In the genomic region with DNA sequence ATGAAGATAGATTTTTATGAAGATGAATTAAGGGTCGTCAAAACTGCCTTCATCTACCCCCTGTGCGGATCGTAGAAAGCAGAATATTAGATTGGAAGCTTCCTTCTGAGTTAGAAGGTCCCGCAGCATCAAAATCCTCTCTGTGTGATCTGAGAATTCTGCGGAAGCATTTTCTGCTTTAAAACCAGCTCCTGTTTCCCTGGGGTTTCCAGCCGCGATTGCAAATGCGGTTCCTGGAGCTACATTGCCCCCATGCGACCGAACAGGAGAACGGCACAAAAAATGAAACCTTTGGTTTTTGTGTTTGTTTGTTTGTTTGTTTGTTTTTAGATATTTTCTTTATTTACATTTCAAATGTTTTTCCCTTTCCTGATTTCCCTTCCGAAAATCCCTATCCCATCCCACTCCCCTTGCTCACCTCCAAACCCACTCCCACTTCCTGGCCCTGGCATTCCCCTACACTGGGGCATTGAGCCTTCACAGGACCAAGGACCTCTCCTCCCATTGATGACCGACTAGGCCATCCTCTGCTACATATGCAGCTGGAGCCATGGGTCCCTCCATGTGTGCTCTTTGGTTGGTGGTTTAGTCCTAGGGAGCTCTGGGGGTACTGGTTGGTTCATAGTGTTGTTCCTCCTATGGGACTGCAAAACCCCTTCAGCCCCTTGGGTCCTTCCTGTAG, we compare ENCODE assay signal across 7 mouse cellular contexts. TPM values are rescaled to one million over a fixed set of nuclear protein-coding genes. Genes with fewer than 3 reads are reported as not detected.
DNase-seq lines count a peak whose midpoint lies in the region; ATAC-seq and TF ChIP-seq lines count a peak whose summit lies in the region.
"Not testable (repeated sequence)": the region's sequence is repeated elsewhere in the genome, so short reads cannot be mapped to it uniquely, and the experiment has no call there.

No protein-coding gene starts in this region.

- not testable (repeated sequence) for H3K4me1 ChIP-seq in hindbrain, embryonic 13.5 days (replicated peaks); lung, adult 2 months (ENCODE audit: control insufficient read depth, insufficient read depth, low read length)

- H3K9me3 ChIP-seq in hindbrain, embryonic 13.5 days = not testable (repeated sequence)

- DNase-seq in adrenal gland, postnatal 10 days = peak; percentile 69
- peak; percentile 47 to 51 for DNase-seq in frontal cortex, postnatal 36 days (ENCODE audit: low spot score in 2 of 2)
- DNase-seq in layer of hippocampus, adult 8-10 months (ENCODE audit: low spot score in 2 of 2) = peak; percentile 16 to 42
- DNase-seq in lung, adult 2 months = not testable (repeated sequence)
- peak; percentile 21 for DNase-seq in ovary, postnatal 14 days (ENCODE audit: low spot score)

- not testable (repeated sequence) for H3K27ac ChIP-seq in hindbrain, embryonic 13.5 days

- WGBS in hindbrain, embryonic 13.5 days = 13% methylated on average over 13 of the region's 13 CpGs
- 12% methylated on average over 13 of the region's 13 CpGs for WGBS in lung, adult 2 months

- peak; percentile 65 for TF ChIP-seq CTCF in lung, adult 2 months (IDR thresholded peaks at IDR 0.05; ENCODE audit: insufficient read depth, low read length)

- H3K4me3 ChIP-seq in hindbrain, embryonic 13.5 days; lung, adult 2 months (replicated peaks; ENCODE audit: extremely low read depth, low read depth, low read length): not testable (repeated sequence)

- peak; percentile 89 for ATAC-seq in common myeloid progenitor, adult 5-6 weeks (replicated peaks; ENCODE audit: low read depth, poor library complexity, severe bottlenecking)
- peak; percentile 70 for ATAC-seq in hindbrain, embryonic 13.5 days (ENCODE audit: low FRiP score)

- H3K27me3 ChIP-seq in hindbrain, embryonic 13.5 days = not testable (repeated sequence)

- H3K36me3 ChIP-seq in hindbrain, embryonic 13.5 days = not testable (repeated sequence)

- H3K9ac ChIP-seq in hindbrain, embryonic 13.5 days = peak overlapping the region; percentile 53; the same call in 1 of the 2 replicates

- not testable (repeated sequence) for TF ChIP-seq POLR2A in lung, adult 2 months (IDR thresholded peaks at IDR 0.05; ENCODE audit: borderline replicate concordance, extremely low read depth, low read depth, low read length)

- H3K4me2 ChIP-seq in hindbrain, embryonic 13.5 days = peak overlapping the region; percentile 31; the same call in 1 of the 2 replicates

RNA-seq across cellular contexts. Expression of a gene that starts 45.6 kb away (rescaled TPM):
- 1 to 10 TPM; 2.3 to 2.5 TPM for total RNA-seq in adrenal gland, postnatal 10 days (2021)
- total RNA-seq in common myeloid progenitor, adult 5-6 weeks (2017) = not detected in 2 replicates
- polyA plus RNA-seq in hindbrain, embryonic 13.5 days (2015; fragmentation: Nextera tagmentation; extraction: Ambion mirVana) = 49.2 and 49.6 TPM in 2 replicates
- total RNA-seq in layer of hippocampus, adult 8-10 months (2022) = 10 to 100 TPM; 13.7 to 16.8 (median 15.9) TPM
- 0.40 and 0.53 TPM in 2 replicates for polyA plus RNA-seq in lung, adult 2 months (2012; rRNA removed)

Comparison
In these comparisons a context has a peak if more than half of its experiments do, and no peak if none do; other contexts are left out.
1. RNA of a gene that starts 45.6 kb away (total RNA-seq): 13.7 to 16.8 TPM in layer of hippocampus, adult 8-10 months; 2.3 to 2.5 TPM in adrenal gland, postnatal 10 days and not detected in common myeloid progenitor, adult 5-6 weeks; every median in the first group is over 4 times any median in the second.